Mouse (Mus musculus) CH12F3 (cell line): Measurements from ENCODE around the gene Ramp1.

Experiments used
- in situ Hi-C: fragments of 300-500 bp; cut with MboI; formaldehyde crosslinking; loops from 2 replicates; pipeline ENCODE4 v1.14.3; 2020; ENCODE audit warnings: low sequenced_read_pairs

Ramp1 gene

DNA sequence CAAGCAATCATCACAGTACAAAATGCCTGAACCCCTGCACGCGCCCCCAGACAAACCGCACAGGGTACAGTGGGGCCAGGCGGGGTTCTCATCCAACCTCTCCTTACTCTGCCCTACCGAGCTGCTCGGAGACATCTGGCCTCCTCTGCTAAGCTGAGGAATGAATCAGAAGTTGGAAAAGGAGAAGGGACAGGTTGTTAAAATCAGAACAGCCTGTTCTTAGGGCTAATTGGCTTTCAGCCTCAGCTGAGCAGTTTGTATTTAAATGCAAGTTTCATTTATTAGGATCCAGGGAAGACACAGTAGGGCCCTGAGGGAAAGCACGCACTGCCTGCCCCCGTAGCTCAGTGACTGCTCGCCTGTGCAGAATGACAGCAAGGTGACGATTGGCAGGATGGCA, 20.2 kb downstream of the Ramp1 start:
- in situ Hi-C loops, result no loop called here

DNA sequence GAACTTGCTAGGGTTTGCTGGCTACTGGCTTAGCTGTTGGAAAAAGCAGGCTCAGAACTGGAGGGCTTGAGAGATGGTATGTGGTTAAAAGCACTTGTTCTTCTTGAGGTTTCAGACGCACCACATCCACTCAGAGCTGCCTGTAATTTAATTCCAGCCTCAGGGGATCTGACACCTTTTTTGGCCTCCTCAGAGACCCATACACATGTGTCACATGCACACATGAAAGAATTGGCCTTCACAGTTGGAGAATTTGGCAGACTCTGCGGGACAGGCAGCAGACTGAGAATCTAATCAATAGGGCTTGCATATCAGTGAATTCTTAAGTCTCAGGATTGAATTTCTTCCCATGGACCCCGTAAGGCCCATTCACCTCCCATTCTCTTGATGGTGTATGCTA, 21.5 kb downstream of the Ramp1 start:
- in situ Hi-C loops, result no loop called here

DNA sequence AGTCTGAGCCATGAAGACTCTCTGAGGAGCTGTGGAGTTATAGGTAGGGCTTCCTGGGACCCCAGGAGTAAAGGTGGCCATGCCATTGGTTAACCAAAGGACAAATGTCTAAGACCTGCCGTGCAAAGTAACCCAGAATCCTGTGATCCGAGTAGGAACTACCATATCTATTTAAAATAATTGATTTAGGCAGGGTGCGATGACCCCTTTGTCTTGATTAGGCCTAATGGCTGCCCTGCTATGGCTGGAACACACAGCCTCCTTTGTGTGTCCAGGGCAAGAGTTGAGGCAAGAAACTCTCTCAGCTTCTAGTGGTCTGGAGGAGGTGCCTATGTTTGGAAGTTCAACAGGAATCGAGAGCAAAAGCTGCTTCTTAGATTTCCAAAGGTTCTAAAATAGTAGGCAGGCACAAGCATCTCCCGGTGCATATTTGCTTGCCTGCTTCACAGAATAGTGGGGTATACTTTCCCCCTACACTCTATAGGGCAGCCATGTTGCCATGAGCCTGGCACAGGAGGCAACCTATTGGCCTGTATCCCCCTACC, 24.7 kb downstream of the Ramp1 start:
- in situ Hi-C loops, result no loop called here

DNA sequence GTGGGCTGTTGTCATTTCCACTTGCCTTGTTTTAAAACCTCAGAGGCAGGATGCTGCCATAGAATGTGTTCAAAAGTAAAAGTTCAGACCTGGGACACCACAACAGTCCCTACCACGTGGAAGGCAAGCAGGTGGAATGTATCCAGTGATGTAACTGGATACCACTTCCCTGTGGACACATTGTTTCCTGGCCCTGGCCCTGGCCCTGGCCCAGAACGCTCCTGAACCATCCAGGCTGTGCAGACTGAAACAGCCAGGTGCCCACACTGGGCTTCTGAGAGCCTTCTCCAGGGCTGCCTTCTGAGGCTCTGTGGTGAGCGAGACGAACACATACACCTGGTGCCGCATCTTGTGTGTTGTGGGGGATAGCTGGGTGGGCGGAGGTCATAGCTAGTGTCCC, 26.0 kb downstream of the Ramp1 start:
- in situ Hi-C loops, result no loop called here

DNA sequence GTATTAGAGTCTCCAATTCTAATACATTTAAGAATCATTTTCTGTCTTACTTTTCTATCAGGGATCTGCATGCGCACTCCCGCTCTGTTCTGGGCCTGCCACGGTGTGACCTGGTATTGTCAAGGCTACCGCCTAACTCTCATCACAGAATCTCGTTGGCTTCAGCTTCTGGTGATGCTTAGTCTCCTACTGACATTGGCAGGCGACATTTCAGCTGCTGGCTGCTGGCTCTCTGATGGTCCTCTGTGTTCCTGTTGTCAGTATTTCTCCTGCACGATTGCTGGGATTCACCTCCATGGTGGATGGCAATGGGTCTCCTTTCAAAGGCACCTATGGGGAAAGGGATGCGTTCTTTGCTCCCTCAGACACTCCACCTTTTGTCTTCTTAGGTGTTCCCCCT, 26.7 kb downstream of the Ramp1 start:
- in situ Hi-C loops, result no loop called here

DNA sequence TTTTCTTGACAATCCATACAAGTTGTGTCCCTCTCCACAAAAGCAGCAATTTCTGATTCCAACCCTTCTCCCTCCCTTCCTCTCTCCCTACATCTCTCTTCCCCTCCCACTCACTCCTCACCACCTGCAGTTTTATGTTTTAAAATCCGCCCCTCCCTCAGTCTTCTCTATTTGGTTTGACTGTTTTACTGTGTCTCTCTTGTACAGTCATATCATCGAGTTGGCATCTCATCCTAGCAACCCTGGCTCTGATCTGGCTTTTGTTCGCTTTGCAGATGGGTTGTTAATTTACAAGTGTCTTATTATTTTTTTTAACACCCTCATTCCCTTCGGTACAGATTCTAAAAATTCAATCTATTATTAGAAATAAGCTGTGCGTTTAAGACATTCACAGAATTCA, 27.3 kb downstream of the Ramp1 start:
- in situ Hi-C loops, result no loop called here

DNA sequence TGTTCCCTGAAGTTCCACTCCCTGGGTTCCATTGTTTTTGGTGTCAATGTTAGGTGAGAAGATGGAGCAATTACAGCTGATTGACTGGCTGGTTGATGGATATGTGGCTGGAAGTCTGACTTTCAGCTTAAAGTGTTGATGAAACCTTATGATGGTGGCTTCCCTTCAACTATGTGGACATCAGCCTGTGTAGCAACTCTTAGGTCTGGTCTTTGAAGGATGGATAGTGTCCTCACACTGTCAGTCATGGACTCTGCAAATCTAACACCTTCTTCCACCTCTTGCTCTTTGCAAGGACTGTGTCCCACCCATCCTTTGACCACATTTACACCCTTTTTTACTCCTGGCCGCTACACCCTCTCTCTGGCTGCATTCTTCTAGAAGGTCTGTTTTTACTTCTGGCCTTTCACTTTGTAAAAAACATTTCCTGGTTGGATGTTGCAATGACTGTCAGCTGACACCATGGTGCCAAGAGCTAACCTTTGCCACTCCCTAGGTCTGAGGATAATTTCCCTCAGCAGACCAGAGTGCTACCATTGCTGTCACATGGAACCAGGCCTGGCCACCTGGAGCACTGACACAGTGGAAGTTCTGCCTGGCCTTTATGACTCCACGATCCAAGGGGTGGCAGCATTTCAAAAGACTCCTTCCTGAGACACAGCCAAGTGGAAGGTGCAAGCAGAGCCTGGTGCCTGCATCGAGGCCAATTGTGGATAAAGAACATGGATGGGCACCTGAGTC, 27.9 kb downstream of the Ramp1 start:
- in situ Hi-C loops, result no loop called here

DNA sequence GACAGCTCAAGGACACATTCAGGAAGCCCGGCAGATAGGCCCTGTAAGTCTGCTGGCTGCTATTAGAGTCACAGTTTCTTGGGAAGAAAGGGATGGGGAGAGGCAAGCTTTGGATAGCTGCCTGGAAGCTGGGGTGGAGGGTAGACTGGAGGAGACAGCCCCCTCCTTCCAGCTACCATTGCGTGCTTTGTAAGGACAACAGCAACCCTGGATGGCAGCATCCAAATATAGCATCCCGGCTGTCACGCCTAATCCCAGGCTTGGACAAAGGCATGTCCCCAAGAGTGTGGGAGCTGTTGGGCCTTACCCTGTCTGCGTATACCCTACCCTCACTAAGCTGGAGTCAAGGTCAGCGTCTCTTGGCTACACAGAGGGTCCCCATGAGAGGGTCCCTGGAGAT, 29.7 kb downstream of the Ramp1 start:
- in situ Hi-C loops, result no loop called here

DNA sequence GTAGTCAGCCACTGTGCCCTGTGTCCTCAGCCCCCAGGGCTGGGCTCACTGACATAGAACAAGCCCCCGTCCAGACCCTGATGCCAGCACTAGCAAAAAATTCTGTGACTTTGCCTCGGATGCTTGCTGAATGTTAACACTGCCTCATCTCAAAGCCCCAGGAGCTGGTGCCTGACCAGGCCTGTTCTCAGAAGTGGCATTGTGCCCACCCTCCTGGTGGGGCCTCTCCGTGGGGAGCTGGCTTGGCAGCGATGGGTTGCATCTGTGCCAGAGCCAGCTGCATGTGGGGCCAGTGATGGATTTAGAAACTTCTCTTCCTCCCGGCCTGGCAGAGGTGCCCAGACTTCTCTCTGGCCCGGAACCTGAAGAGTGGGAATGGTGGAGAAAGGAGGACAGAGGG, 30.2 kb downstream of the Ramp1 start:
- in situ Hi-C loops, result no loop called here

DNA sequence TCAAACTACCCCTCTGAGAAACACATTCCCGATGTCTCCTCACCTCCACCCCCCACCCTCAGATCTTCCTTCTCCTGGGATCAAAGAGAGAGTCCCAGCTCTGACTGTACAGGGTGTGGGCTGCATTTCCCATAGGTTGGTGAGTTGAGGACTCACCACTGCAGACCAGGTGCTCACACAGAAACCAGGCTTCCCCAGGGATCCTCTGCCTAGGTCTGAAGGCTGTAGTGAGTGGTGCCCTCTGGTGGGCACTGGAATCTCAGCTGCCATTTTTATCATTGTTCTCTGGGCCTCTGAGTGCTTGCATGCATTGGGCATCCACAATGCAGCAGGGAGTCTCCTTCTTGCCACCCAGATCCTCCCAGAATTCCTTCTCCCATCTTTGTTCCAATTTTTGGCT, 31.5 kb downstream of the Ramp1 start:
- in situ Hi-C loops, result no loop called here

DNA sequence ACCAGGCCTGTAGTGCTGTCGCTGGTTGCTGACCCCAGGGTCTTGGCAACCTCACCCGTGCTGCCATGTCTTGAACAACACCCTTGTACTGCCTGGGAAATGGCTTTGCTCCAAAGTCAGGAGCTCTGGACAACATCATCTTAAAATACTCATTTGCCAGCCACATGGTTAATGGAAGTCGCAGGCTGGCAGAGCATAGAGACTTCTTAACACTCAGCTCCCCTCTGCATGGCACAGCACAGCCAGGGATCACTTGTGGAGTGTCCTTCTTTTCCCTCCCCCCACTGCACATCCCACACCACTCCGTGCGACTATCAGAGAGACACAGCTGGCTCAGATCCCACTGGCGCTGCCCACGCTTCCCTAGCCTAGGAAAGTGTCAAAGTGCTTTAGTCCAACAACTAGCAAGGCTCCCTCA, 32.0 kb downstream of the Ramp1 start:
- in situ Hi-C loops, result no loop called here

DNA sequence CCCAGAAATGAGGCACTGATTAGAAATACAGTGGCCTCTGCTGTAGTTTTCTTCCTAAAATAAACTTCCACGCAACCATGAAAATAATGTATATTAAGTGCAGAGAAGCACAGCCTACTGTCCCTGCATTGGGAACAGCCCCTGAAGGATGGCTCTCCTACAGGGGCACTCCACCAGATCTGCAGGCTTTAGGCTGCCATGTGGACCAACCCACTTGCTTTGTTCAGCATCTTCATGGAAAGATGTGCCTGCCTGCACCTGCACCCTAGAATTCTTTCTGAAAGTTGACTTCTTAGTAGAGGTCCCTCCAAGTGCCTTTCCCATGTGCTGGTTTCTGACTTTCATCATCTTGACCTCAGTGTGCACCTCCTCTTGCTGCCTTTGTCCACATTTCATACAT, 35.6 kb downstream of the Ramp1 start:
- in situ Hi-C loops, result no loop called here

DNA sequence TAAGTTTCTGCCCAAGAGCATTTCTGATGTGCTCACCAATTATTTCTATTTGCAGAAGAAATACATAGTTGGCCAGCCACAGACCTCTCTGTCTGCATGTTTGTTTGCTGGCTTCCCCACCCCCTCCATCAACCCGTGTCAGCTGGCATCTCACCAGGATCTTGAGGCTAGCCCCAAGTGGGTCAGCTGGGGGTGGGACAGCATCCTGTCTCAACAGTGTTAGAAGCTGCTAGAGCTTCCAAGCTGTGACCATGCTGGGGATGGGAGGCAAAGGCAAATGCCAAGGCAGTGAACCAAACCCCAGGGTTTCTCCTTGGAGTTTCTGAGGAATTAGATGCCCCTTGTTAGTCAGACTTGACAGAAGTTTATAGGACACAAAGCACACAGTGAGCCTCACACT, 36.4 kb downstream of the Ramp1 start:
- in situ Hi-C loops, result no loop called here

DNA sequence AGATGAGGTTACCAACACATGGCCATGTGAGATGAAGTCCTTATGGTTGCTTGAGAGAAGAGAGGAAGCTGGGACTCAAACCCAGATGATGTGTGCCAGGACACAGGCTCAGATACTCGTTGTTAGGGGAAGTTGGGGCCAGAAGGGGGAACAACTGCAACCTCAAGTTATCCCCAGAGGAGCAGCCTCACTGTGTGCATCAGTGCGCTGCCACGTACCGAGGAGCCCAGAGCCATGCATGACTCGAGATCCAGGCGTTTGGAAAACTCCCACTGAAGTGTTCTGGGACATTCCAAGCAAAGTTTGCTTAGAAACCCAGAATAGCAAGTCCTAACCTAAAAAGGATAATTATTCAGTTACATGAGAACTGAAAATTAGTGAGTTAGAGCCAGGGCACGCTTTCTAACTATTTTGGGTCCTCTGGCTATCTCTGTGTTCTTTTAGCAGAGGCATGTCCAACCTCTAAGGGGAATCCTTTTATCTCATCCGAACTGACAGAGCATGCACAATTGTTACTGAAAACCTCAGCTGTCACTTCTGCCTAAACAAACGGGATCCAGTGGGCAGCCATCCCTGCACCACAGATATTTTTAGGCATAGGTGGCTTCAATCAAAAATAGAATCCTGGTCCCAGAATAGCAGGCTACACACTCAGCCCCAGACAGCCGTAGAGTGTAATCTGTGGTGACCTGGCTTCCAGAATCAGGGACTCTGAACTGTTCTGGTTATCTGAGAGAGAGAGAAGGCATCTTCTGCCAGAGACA, 37.1 kb downstream of the Ramp1 start:
- in situ Hi-C loops, result no loop called here

DNA sequence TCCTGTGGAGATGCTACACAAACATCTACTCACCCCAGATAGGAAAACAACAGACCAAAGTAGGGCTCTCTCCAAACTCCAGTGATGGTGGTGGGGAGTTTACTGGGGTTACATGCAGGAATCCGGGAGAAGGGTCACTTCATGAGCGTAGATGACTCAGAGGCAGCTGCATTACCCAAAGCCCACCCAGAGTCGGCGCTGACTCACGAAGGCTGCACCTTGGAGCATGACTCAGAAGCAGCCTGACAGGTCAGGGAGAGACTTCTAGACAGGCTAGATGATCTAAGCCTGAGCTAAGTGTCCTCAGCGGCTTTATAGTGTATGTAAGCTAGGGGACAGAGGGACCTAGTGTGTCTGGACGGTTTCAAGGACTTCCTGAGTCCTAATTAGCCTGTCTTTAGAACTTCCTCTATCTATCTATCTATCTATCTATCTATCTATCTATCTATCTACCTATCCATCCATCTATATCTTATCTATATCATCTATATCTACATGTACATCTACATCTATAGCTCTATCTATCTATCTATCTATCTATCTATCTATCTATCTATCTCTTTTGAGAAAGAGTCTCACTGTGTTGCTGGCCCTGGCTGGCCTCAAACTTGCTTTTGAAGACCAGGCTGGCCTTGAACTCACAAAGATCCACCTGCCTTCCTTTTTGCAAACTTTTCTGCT, 40.2 kb downstream of the Ramp1 start:
- in situ Hi-C loops, result no loop called here

DNA sequence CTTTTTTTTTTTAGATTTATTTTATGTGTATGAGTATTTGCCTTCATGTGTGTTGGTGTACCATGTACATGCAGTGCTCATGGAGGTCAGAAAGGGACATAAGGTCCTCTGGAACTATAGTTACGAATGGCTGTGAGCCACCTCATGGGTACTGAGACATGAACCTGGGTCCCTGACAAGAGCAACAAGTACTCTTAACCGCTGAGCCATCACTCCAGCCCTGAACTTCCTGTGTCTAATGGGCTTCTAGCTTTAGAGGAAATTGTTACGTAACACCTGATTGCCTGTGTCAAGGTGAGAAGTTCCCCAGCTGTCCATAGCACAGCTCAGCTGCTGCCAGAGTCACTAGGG, 40.7 kb downstream of the Ramp1 start:
- in situ Hi-C loops, result no loop called here

DNA sequence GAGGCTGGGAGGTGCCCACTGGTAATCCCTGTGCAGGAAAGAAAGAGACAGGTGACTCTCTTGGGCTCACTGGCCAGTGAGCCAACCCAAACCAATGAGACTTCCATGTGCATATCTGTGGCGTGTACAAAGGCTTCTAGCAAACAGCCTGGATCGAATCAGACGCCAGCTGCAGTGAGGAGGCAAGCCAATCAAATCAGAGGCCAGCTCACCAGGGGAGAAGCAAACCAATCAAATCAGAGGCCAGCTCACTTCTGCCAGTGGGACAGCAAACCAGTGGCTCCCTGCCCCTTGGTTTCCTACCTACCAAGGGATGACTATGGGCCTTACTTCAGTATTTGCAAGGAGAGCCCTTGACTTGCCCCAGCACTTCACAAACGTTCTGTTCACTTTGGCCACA, 46.9 kb downstream of the Ramp1 start:
- in situ Hi-C loops, result no loop called here

DNA sequence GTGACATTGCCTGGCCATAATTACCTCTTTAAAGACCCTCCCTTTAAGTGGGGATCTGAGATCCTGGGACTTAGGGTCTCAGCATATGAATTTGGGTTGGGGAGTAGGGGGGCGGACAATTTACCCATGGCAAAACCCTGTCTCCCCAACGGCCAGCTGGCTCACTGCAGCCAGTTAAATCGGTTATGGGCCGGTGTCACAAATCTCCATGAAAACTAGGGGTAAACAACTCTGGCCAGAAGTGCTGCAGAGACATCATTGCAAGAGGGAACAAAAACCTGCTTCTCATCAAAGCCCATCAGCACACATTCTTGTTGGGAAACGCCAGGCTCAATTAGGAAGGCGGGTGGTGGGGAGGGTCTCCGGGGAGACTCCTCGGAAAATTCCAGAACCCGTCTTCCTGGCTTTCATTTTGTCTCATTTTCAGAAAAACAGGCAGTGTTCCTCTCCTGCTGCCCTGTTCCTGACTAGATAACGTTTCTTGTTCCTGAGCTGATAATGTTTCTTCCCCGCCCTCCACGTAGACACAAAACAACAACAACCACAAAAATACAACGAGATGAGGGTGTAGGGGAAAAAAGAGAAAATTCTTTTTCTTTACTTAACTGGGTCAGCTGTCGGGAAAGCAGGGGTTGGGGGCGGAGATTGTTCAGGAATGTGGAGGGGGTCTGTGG, 47.9 kb downstream of the Ramp1 start:
- in situ Hi-C loops, result no loop called here

DNA sequence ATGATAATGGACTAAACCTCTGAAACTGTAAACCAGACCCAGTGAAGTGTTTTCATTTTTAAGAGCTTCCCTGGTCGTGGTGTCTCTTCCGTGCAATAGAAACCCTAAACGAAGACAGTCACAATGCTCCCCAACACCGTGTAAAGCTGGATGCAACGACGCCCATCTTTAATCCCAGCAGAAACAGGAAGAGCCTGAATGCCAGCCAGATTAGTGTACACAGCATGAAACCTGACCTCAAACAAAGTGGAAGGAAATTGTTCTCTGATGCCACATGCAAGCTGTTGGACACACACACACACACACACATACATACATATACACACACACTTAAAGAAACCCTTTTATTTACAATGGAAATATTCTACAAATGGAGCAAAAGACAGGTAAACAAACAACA, 51.5 kb downstream of the Ramp1 start:
- in situ Hi-C loops, result no loop called here

DNA sequence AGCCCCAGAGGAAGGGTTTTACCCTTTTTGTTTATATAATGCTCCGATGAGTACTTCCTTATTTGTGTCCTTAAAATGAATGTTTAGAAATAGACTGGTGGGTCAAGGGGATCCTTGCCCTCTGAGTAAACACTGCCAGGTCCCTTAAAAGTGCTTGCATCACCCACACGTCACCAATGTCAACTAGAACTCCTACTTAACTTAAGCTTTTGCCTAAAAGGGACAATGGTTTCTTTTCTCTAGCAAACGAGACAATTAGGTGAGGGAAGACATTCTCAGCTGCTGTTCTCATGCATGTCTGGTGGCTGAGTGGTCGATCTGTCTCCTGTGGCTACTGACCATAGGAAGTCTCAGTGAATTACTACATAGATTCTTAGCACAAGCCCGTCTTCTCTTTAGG, 52.3 kb downstream of the Ramp1 start:
- in situ Hi-C loops, result no loop called here

DNA sequence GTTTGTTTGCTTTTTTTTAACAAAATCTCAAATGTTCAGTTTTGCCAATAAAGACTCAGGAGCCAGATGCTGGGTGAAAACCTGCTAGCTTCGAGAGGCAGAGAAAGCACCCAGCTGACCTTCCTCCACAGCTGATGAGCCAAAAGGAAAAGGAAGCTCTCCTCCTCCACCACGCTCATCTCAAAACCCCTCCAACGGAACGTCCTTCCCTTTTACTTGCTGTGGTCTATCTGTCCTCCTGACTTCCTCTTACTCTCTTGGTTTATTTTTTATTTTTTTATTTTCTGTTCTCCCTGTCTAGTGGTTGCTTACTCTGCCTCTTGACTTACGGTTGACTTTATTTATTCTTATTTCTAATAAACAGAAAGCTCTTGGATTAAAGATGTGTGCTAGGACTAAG, 55.8 kb downstream of the Ramp1 start:
- in situ Hi-C loops, result no loop called here
